Mouse (Mus musculus) testis, postnatal 14 days (tissue): ENCODE data around the gene Sh3gl2.

ENCODE experiments used
- DNase-seq: peaks from one replicate; pipeline ENCODE4 v3.0.0; 2021; ENCODE audit warnings: low spot score

The Sh3gl2 gene

GRCm38 (mm10) chr4:85613331-85613730, 408.4 kb downstream of the Sh3gl2 start:
- DNase-seq, result no peak

- no peak for DNase-seq
These were observed 413.8 kb downstream of the Sh3gl2 start for GRCm38 (mm10) chr4:85618746-85619145.

GRCm38 (mm10) chr4:85619261-85619660, 414.3 kb downstream of the Sh3gl2 start:
- no peak for DNase-seq

GRCm38 (mm10) chr4:85629381-85629780, 424.5 kb downstream of the Sh3gl2 start:
- no peak for DNase-seq

GRCm38 (mm10) chr4:85669271-85669670, 464.3 kb downstream of the Sh3gl2 start:
- no peak for DNase-seq

- DNase-seq, result no peak
These were observed 464.8 kb downstream of the Sh3gl2 start for GRCm38 (mm10) chr4:85669735-85670134.

GRCm38 (mm10) chr4:85672290-85672689, 467.4 kb downstream of the Sh3gl2 start:
- DNase-seq, result no peak

- no peak for DNase-seq
These were observed 472.7 kb downstream of the Sh3gl2 start for GRCm38 (mm10) chr4:85677621-85678020.

- DNase-seq, result no peak
These were observed 481.2 kb downstream of the Sh3gl2 start for GRCm38 (mm10) chr4:85686160-85686559.
